Mouse (Mus musculus): ENCODE results near the gene Rad51b. TPM values are rescaled to one million over a fixed set of nuclear protein-coding genes. Genes with fewer than 3 reads are reported as not detected.

Rad51b gene
- polyA plus RNA-seq, 1 experiment from 2014 or later: 6.6 TPM

- DNase-seq (ENCODE audit: low spot score): no peak
- H3K27ac ChIP-seq: no peak overlapping the region
- H3K4me1 ChIP-seq: no peaks in the 10 kb centered on the region
- H3K9me3 ChIP-seq: no peaks in the 10 kb centered on the region
- no peaks in the 10 kb centered on the region for H3K27me3 ChIP-seq (ENCODE audit: insufficient read depth, poor library complexity, severe bottlenecking)
- H3K4me3 ChIP-seq: no peak overlapping the region
- WGBS: 80% methylated on average over 12 of the region's 12 CpGs
- H3K36me3 ChIP-seq: no peaks in the 10 kb centered on the region
Observed at GRCm38 (mm10) chr12:79455061-79455847, 158.2 kb downstream of the Rad51b start.

- DNase-seq (ENCODE audit: low spot score): no peak
- Histone ChIP-seq H3K4me3 (no peak overlapping the region), H3K36me3 (no peaks in the 10 kb centered on the region), H3K27me3 (ENCODE audit: insufficient read depth, poor library complexity, severe bottlenecking) (no peaks in the 10 kb centered on the region), H3K4me1 (no peaks in the 10 kb centered on the region), H3K9me3 (no peaks in the 10 kb centered on the region), H3K27ac (no peak overlapping the region)
- 58% methylated on average over 3 of the region's 3 CpGs for WGBS
Observed at GRCm38 (mm10) chr12:79455848-79456164, 158.7 kb downstream of the Rad51b start.

GRCm38 (mm10) chr12:79456251-79456650, 159.2 kb downstream of the Rad51b start:
- no peaks in the 10 kb centered on the region for H3K36me3 ChIP-seq
- H3K4me1 ChIP-seq: no peaks in the 10 kb centered on the region
- H3K27me3 ChIP-seq (ENCODE audit: insufficient read depth, poor library complexity, severe bottlenecking): no peaks in the 10 kb centered on the region
- no peak overlapping the region for H3K27ac ChIP-seq
- DNase-seq (ENCODE audit: low spot score): no peak
- WGBS: 82% methylated on average over 9 of the region's 9 CpGs
- no peak overlapping the region for H3K4me3 ChIP-seq
- H3K9me3 ChIP-seq: no peaks in the 10 kb centered on the region

DNA sequence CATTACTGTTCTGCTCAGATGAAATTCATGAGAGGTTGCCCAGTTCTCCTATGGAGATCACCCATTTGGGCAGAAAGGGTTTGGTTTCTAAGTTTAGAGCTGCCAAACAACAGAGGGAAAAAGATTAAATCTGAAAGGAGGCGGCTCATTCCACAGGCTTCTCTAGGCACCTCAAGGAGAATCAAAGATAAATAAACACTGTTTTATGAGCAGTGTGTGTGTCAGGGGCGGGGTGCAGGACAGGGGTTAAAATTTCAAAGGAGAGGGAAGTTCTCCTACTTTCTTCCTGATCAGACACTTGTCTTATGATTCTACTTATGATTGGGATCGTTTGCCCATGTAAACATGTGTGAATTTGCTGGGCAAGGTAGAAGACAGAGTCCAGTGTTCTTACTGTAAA, 166.3 kb downstream of the Rad51b start:
- no peak for DNase-seq (ENCODE audit: low spot score)
- Histone ChIP-seq H3K9me3 (no peaks in the 10 kb centered on the region), H3K36me3 (no peaks in the 10 kb centered on the region), H3K4me1 (no peaks in the 10 kb centered on the region), H3K4me3 (no peak overlapping the region), H3K27me3 (ENCODE audit: insufficient read depth, poor library complexity, severe bottlenecking) (no peaks in the 10 kb centered on the region), H3K27ac (no peak overlapping the region)
- 58% methylated on average over 3 of the region's 3 CpGs for WGBS

DNA sequence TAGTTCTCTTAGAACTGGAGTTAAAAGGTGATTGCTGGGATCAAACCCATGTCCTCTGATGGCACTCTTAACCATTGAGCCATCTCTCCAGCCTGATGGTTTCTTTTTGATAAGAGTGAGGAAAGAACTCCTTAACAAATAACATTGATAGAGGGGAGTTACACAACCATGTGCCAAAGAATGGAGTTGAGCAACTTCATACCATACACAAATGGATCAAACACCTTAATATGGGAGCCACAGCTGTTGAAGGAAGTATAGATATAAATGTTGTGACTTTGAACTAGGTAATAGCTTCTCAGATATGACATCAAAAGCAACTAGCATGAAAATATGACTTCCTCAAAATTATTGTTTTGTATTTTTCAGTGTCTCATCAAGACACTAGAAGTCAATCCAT, 173.0 kb downstream of the Rad51b start:
- no peak overlapping the region for H3K4me3 ChIP-seq
- DNase-seq (ENCODE audit: low spot score): no peak
- H3K9me3 ChIP-seq: no peaks in the 10 kb centered on the region
- no peak overlapping the region for H3K27ac ChIP-seq
- no peaks in the 10 kb centered on the region for H3K27me3 ChIP-seq (ENCODE audit: insufficient read depth, poor library complexity, severe bottlenecking)
- no peaks in the 10 kb centered on the region for H3K36me3 ChIP-seq
- no peaks in the 10 kb centered on the region for H3K4me1 ChIP-seq

GRCm38 (mm10) chr12:79471868-79472267, 174.8 kb downstream of the Rad51b start:
- Histone ChIP-seq H3K36me3 (no peaks in the 10 kb centered on the region), H3K27ac (no peak overlapping the region), H3K9me3 (no peaks in the 10 kb centered on the region), H3K4me3 (no peak overlapping the region), H3K27me3 (ENCODE audit: insufficient read depth, poor library complexity, severe bottlenecking) (no peaks in the 10 kb centered on the region), H3K4me1 (0 out of 2 replicates have a peak, but pooled peaks cover under 1% of the 10 kb centered on the region)
- no peak for DNase-seq (ENCODE audit: low spot score)
- 81% methylated on average over 2 of the region's 2 CpGs for WGBS

- H3K36me3 ChIP-seq: peaks cover 2% of the 10 kb centered on the region; the same call in 1 of the 2 replicates
- H3K9me3 ChIP-seq: no peaks in the 10 kb centered on the region
- WGBS: 57% methylated on average over 6 of the region's 6 CpGs
- no peak for DNase-seq (ENCODE audit: low spot score)
- H3K27ac ChIP-seq: no peak overlapping the region
- 0 out of 2 replicates have a peak, but pooled peaks cover 9% of the 10 kb centered on the region for H3K4me1 ChIP-seq
- no peak overlapping the region for H3K4me3 ChIP-seq
- H3K27me3 ChIP-seq (ENCODE audit: insufficient read depth, poor library complexity, severe bottlenecking): no peaks in the 10 kb centered on the region
Observed at GRCm38 (mm10) chr12:79476413-79477046, 179.4 kb downstream of the Rad51b start.

DNA sequence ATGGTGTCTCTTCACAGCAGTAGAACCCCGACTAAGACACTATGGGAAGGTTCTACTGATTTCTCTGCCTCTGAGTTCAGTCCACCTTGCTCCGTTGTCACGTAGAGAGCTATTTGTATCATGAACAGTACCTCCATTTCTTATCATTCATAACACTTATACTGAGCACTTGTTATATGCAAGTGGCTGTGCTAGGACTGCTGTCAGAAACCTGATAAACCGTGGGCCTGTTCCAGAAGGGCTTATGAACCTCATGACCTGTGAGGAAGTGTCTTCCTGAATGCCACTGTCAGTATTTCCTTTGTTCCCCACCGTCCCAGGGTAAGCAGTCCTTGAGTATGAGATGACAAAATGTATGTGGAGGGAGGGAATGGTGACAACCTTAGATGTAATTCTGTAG, 181.7 kb downstream of the Rad51b start:
- H3K9me3 ChIP-seq: no peaks in the 10 kb centered on the region
- peaks cover 2% of the 10 kb centered on the region; the same call in 1 of the 2 replicates for H3K36me3 ChIP-seq
- 0 out of 2 replicates have a peak, but pooled peaks cover 9% of the 10 kb centered on the region for H3K4me1 ChIP-seq
- H3K27ac ChIP-seq: no peak overlapping the region
- 61% methylated on average over 5 of the region's 5 CpGs for WGBS
- H3K4me3 ChIP-seq: no peak overlapping the region
- H3K27me3 ChIP-seq (ENCODE audit: insufficient read depth, poor library complexity, severe bottlenecking): no peaks in the 10 kb centered on the region
- DNase-seq (ENCODE audit: low spot score): no peak

- WGBS: 87% methylated on average over 4 of the region's 4 CpGs
Observed at GRCm38 (mm10) chr12:79485501-79485900, 188.4 kb downstream of the Rad51b start.

GRCm38 (mm10) chr12:79488590-79489242, 191.6 kb downstream of the Rad51b start:
- Histone ChIP-seq H3K27ac (no peak overlapping the region), H3K4me1 (0 out of 2 replicates have a peak, but pooled peaks cover 4% of the 10 kb centered on the region), H3K4me3 (no peak overlapping the region), H3K36me3 (no peaks in the 10 kb centered on the region), H3K9me3 (no peaks in the 10 kb centered on the region), H3K27me3 (ENCODE audit: insufficient read depth, poor library complexity, severe bottlenecking) (no peaks in the 10 kb centered on the region)
- peak; percentile 76 for DNase-seq (ENCODE audit: low spot score)
- 82% methylated on average over 17 of the region's 17 CpGs for WGBS

More at GRCm38 (mm10) chr12:79485501-79485900, 188.4 kb downstream of the Rad51b start:
- H3K4me3 ChIP-seq: no peak overlapping the region
- H3K9me3 ChIP-seq: no peaks in the 10 kb centered on the region
- no peak for DNase-seq (ENCODE audit: low spot score)
- H3K27me3 ChIP-seq (ENCODE audit: insufficient read depth, poor library complexity, severe bottlenecking): no peaks in the 10 kb centered on the region
- 0 out of 2 replicates have a peak, but pooled peaks cover 4% of the 10 kb centered on the region for H3K4me1 ChIP-seq
- no peak overlapping the region for H3K27ac ChIP-seq
- no peaks in the 10 kb centered on the region for H3K36me3 ChIP-seq

DNA sequence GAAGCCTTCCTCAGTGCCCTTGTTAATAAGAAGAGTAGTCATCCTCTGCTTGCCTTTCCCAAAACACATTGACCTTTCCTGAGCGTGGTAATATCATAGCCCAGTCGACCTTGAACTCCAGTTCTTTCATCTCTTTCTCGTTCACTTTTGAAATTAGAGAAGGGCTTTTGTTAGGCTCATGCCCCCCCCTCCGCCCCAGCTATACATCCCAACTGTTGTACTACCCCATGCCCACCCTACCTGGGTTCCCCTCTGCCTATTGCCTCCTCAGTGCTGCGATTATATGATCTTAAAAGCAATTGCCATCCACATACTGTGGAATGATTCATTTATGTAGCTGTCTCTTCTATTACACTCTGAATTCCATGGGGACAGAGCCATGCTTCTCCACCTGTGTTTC, 193.5 kb downstream of the Rad51b start:
- Histone ChIP-seq H3K4me1 (0 out of 2 replicates have a peak, but pooled peaks cover 4% of the 10 kb centered on the region), H3K36me3 (no peaks in the 10 kb centered on the region), H3K27me3 (ENCODE audit: insufficient read depth, poor library complexity, severe bottlenecking) (no peaks in the 10 kb centered on the region), H3K27ac (no peak overlapping the region), H3K9me3 (no peaks in the 10 kb centered on the region), H3K4me3 (no peak overlapping the region)
- DNase-seq (ENCODE audit: low spot score): no peak
- WGBS: 81% methylated on average over 5 of the region's 5 CpGs

GRCm38 (mm10) chr12:79492175-79492574, 195.1 kb downstream of the Rad51b start:
- WGBS: 82% methylated on average over 4 of the region's 4 CpGs
- Histone ChIP-seq H3K4me3 (no peak overlapping the region), H3K9me3 (no peaks in the 10 kb centered on the region), H3K36me3 (no peaks in the 10 kb centered on the region), H3K27ac (no peak overlapping the region), H3K4me1 (0 out of 2 replicates have a peak, but pooled peaks cover 4% of the 10 kb centered on the region), H3K27me3 (ENCODE audit: insufficient read depth, poor library complexity, severe bottlenecking) (no peaks in the 10 kb centered on the region)
- DNase-seq (ENCODE audit: low spot score): no peak

DNA sequence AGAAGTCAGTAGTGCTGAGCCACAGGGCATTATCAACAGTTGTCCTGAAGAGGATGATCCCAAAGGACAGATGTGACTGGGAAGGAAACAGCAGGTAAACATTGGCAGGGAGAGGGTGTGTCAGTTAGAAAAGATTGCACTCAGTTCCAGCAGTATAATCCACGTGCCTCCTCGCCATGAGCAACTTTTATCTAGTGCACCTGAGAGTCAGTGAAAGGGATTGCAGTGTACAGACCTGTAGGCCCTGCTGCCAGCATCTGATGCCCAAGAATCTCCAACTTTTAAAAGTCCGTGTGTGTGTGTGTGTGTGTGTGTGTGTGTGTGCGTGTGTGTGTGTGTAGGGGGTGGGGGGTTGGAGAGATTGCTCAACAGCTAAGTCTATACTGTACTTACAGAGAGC, 195.5 kb downstream of the Rad51b start:
- H3K27ac ChIP-seq: no peak overlapping the region
- 75% methylated on average over 4 of the region's 4 CpGs for WGBS
- no peak overlapping the region for H3K4me3 ChIP-seq

More for the DNA sequence above, 195.5 kb downstream of the Rad51b start:
- DNase-seq (ENCODE audit: low spot score): no peak
- Histone ChIP-seq H3K4me1 (0 out of 2 replicates have a peak, but pooled peaks cover 4% of the 10 kb centered on the region), H3K9me3 (no peaks in the 10 kb centered on the region), H3K27me3 (ENCODE audit: insufficient read depth, poor library complexity, severe bottlenecking) (no peaks in the 10 kb centered on the region), H3K36me3 (no peaks in the 10 kb centered on the region)
